Mouse (Mus musculus) skeletal muscle tissue, postnatal 0 days (tissue): ENCODE results near the gene Il27ra. TPM values are rescaled to one million over a fixed set of nuclear protein-coding genes. Genes with fewer than 3 reads are reported as not detected.

Experiments used
- microRNA counts: library from miRNA; unstranded; fragments of <30 nt; microRNA quantifications from one replicate; lab custom pipeline; 2015
- microRNA-seq, 2 experiments: library from miRNA; unstranded; fragments of <30 nt; microRNA quantifications; one replicate each; pipeline ENCODE4; 2016
- polyA plus RNA-seq: library from polyadenylated mRNA; unstranded; fragments of >200 nt; fragmentation: Nextera tagmentation; extraction: Ambion mirVana; gene quantifications from 2 replicates; pipeline ENCODE4 v1.2.1, GENCODE M21; 2015

Gene Il27ra
- 0.56 and 0.69 TPM in 2 replicates for polyA plus RNA-seq

GRCm38 (mm10) chr8:84042066-84042947, at the start of gene Il27ra:
Il27ra (minus strand) TSS chr8:84042589.

GRCm38 (mm10) chr8:84066291-84066930, 24.0 kb upstream of the Il27ra start, which contains the start of gene Rfx1:
Rfx1 (plus strand) TSS chr8:84066834.

GRCm38 (mm10) chr8:84065037-84065436, 22.6 kb upstream of the Il27ra start, which contains the start of gene Gm10643:
Gm10643 (minus strand) TSS chr8:84065137.

GRCm38 (mm10) chr8:84044900-84045299, 2.5 kb upstream of the Il27ra start, which contains the start of gene Rln3:
Rln3 (minus strand) TSS chr8:84045000.

GRCm38 (mm10) chr8:84021096-84021495, 21.3 kb downstream of the Il27ra start, which contains the start of gene Palm3:
Palm3 (plus strand) TSS chr8:84021471.

GRCm38 (mm10) chr8:84011705-84012498, 30.5 kb downstream of the Il27ra start, which contains the start of gene 2210011C24Rik:
2210011C24Rik (minus strand) TSS chr8:84012171.

GRCm38 (mm10) chr8:84001281-84002000, 40.9 kb downstream of the Il27ra start, which contains the start of gene 1700067K01Rik:
1700067K01Rik (plus strand) TSS chr8:84001502.

GRCm38 (mm10) chr8:83997511-83998141, 44.8 kb downstream of the Il27ra start, which contains the start of gene Samd1:
Samd1 (plus strand) TSS chr8:83997672.

MicroRNA genes within 50 kb of the gene (microRNA counts, 519-probe panel; counts per million panel counts)
- microRNA mmu-miR-1199 (lab: Ali Mortazavi, UCI), result 296 counts per million, percentile 58 among the panel's probes with 10 or more counts
- 296 counts per million, percentile 58 among the panel's probes with 10 or more counts for microRNA mmu-miR-709 (lab: Ali Mortazavi, UCI)

Small RNA genes within 50 kb of the gene (microRNA-seq; reads per million reads assigned to microRNA genes)
- gene Mir1199 (0 to 0.21 reads per million in 2 experiments), gene Mir709 (0 reads per million in 2 experiments), gene Mir8111 (1.5 to 1.7 reads per million in 2 experiments)

Other genes starting within 250 kb of the Il27ra start
- gene Adgrl1, start 142.5 kb downstream of the Il27ra start, polyA plus RNA-seq, result 3.8 and 3.9 TPM in 2 replicates
- 0.18 and 0.30 TPM in 2 replicates for gene Gm10644, start 87.4 kb downstream of the Il27ra start, polyA plus RNA-seq
- 21.6 and 22.8 TPM in 2 replicates for gene Asf1b, start 87.1 kb downstream of the Il27ra start, polyA plus RNA-seq
- gene Prkaca, start 69.6 kb downstream of the Il27ra start, polyA plus RNA-seq, result 1,055 and 1,139 TPM in 2 replicates
- 2.9 and 3.0 TPM in 2 replicates for gene Samd1, start 44.9 kb downstream of the Il27ra start, polyA plus RNA-seq
- 0.83 and 0.86 TPM in 2 replicates for gene 1700067K01Rik, start 41.1 kb downstream of the Il27ra start, polyA plus RNA-seq
- 1.5 and 1.6 TPM in 2 replicates for gene 2210011C24Rik, start 30.4 kb downstream of the Il27ra start, polyA plus RNA-seq
- 3.7 and 3.8 TPM in 2 replicates for gene Palm3, start 21.1 kb downstream of the Il27ra start, polyA plus RNA-seq
- not detected in 2 replicates for gene Rln3, start 2.4 kb upstream of the Il27ra start, polyA plus RNA-seq
- gene Gm10643, start 22.5 kb upstream of the Il27ra start, polyA plus RNA-seq, result 1.1 and 1.2 TPM in 2 replicates
- 2.8 and 3.0 TPM in 2 replicates for gene Rfx1, start 24.2 kb upstream of the Il27ra start, polyA plus RNA-seq
- 2.7 and 3.4 TPM in 2 replicates for gene Dcaf15, start 62.2 kb upstream of the Il27ra start, polyA plus RNA-seq
- gene Podnl1, start 83.4 kb upstream of the Il27ra start, polyA plus RNA-seq, result 0.13 TPM in 1 of 2 replicates, not detected in the other
- 11.4 TPM in 2 replicates for gene Cc2d1a, start 105.3 kb upstream of the Il27ra start, polyA plus RNA-seq
- gene 4930432K21Rik, start 105.4 kb upstream of the Il27ra start, polyA plus RNA-seq, result 0.61 and 0.62 TPM in 2 replicates
- 1.6 and 3.2 TPM in 2 replicates for gene Nanos3, start 142.6 kb upstream of the Il27ra start, polyA plus RNA-seq
- 4.1 and 4.4 TPM in 2 replicates for gene Zswim4, start 194.5 kb upstream of the Il27ra start, polyA plus RNA-seq
- gene D8Ertd738e, start 207.1 kb upstream of the Il27ra start, polyA plus RNA-seq, result 351 and 357 TPM in 2 replicates
- 47.7 and 50.2 TPM in 2 replicates for gene Mri1, start 214.7 kb upstream of the Il27ra start, polyA plus RNA-seq
- 9.9 and 14.3 TPM in 2 replicates for gene Ccdc130, start 227.8 kb upstream of the Il27ra start, polyA plus RNA-seq